Mouse (Mus musculus): ENCODE data around the gene Usp3. TPM values are rescaled to one million over a fixed set of nuclear protein-coding genes. Genes with fewer than 3 reads are reported as not detected.

Usp3 gene
- polyA plus RNA-seq, 1 experiment, result 89.3 TPM

DNA sequence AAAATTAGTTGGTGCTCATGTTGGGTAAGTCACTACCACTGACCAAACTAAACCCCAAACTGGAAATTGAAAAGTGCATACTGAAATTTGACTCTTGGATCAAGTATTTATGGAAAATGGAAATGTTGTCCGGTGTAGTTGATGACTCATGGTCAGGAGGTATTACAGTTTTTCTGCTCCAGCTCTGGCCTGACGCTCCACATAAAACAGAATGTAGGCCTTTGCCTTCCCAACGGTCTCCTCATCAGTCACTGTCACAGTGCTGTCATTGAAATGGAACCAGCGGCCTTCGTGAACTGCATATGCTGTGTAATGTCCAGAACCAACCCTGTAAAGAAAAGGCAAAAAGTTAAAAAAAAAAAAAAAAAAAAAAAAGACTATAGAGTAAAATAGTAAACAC lies 74.7 kb downstream of the Usp3 start:
- H3K27ac ChIP-seq (ENCODE audit: insufficient read depth, low read length), result no peak overlapping the region
- TF ChIP-seq POLR2A (IDR thresholded peaks at IDR 0.05; ENCODE audit: borderline replicate concordance, insufficient read depth, low read length), result no peak
- TF ChIP-seq CTCF (IDR thresholded peaks at IDR 0.05; ENCODE audit: borderline replicate concordance, insufficient read depth, low read depth, low read length), result no peak
- no peak for DNase-seq
- no peak overlapping the region for H3K4me3 ChIP-seq (replicated peaks; ENCODE audit: insufficient read depth, low read depth, low read length)
- H3K4me1 ChIP-seq (ENCODE audit: control insufficient read depth, insufficient read depth, low read length), result peaks cover 32% of the 10 kb centered on the region
- H3K27me3 ChIP-seq (ENCODE audit: control insufficient read depth, insufficient read depth, low read length), result no peaks in the 10 kb centered on the region
- 66% methylated on average over 5 of the region's 5 CpGs for WGBS

- TF ChIP-seq POLR2A (IDR thresholded peaks at IDR 0.05; ENCODE audit: borderline replicate concordance, insufficient read depth, low read length) (no peak), CTCF (IDR thresholded peaks at IDR 0.05; ENCODE audit: borderline replicate concordance, insufficient read depth, low read depth, low read length) (no peak)
- Histone ChIP-seq H3K27me3 (ENCODE audit: control insufficient read depth, insufficient read depth, low read length) (no peaks in the 10 kb centered on the region), H3K4me3 (replicated peaks; ENCODE audit: insufficient read depth, low read depth, low read length) (no peak overlapping the region), H3K27ac (ENCODE audit: insufficient read depth, low read length) (no peak overlapping the region; the same call in 1 of the 2 replicates), H3K4me1 (ENCODE audit: control insufficient read depth, insufficient read depth, low read length) (peaks cover 36% of the 10 kb centered on the region)
- no peak for DNase-seq
- 71% methylated on average over 10 of the region's 10 CpGs for WGBS
Observed at GRCm38 (mm10) chr9:66517746-66518145, 75.2 kb downstream of the Usp3 start.

DNA sequence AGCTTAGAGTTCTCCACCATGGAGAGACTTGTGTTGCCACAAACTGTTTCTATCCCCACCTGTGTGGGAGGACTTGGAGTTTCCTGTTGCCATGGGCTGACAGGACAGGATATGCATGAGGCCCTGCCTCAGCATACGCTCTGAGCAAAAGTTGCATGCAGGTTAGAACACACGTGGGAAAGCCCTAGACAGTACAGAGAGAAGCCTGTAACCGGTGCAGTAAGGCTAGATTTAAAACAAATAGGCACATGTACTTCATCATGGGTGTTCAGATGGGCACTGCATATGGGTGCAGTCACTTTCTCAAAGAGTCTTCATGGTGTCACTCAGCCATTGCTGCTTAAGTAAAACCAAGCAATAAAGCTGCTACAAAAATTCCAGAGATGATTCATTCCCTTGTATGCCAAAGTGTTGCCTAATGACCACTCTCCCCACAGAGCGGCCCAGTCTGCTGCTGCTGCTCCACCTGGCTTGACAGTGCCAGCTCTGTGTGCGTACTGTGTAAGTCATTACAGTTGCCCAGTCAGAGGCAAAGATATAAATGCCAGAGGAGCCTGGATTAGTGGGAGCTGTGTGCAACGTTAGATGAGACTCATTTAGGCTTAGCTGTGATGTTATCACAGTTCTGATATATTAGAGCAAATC lies 76.5 kb downstream of the Usp3 start:
- DNase-seq, result peak; percentile 69 to 88
- 35% methylated on average over 6 of the region's 6 CpGs for WGBS
- H3K27me3 ChIP-seq (ENCODE audit: control insufficient read depth, insufficient read depth, low read length), result no peaks in the 10 kb centered on the region
- peaks cover 40% of the 10 kb centered on the region for H3K4me1 ChIP-seq (ENCODE audit: control insufficient read depth, insufficient read depth, low read length)
- no peak overlapping the region for H3K4me3 ChIP-seq (replicated peaks; ENCODE audit: insufficient read depth, low read depth, low read length)
- peak overlapping the region; percentile 88 for H3K27ac ChIP-seq (ENCODE audit: insufficient read depth, low read length)
- TF ChIP-seq POLR2A (IDR thresholded peaks at IDR 0.05; ENCODE audit: borderline replicate concordance, insufficient read depth, low read length) (no peak), CTCF (IDR thresholded peaks at IDR 0.05; ENCODE audit: borderline replicate concordance, insufficient read depth, low read depth, low read length) (no peak)

DNA sequence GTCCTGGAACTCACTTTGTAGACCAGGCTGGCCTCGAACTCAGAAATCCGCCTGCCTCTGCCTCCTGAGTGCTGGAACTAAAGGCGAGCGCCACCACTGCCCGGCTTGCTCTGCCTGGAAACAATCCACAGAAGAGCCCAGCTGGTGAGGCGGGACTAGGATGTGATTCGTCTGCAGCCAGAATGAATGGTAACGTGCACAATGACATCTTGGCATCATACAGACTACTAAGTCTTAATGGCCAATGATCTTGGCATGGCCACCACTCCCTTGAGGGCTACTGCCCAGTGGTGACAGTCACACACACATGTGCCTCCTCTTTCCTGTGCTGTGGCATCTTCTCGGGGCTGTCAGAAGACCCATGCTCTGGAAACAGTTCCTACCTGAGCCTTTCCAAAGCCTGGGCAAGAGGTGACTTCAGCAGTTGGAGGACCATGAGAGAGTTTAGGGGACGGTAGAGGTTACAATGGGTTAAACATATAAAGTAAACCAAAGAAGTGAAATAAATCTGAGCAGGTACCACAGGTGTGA lies 77.2 kb downstream of the Usp3 start:
- peaks cover 40% of the 10 kb centered on the region for H3K4me1 ChIP-seq (ENCODE audit: control insufficient read depth, insufficient read depth, low read length)
- no peak overlapping the region for H3K4me3 ChIP-seq (replicated peaks; ENCODE audit: insufficient read depth, low read depth, low read length)
- H3K27me3 ChIP-seq (ENCODE audit: control insufficient read depth, insufficient read depth, low read length), result no peaks in the 10 kb centered on the region
- DNase-seq, result peak in 1 of 2 experiments; percentile 33
- peak overlapping the region; percentile 52 for H3K27ac ChIP-seq (ENCODE audit: insufficient read depth, low read length)
- TF ChIP-seq CTCF (IDR thresholded peaks at IDR 0.05; ENCODE audit: borderline replicate concordance, insufficient read depth, low read depth, low read length), result no peak
- no peak for TF ChIP-seq POLR2A (IDR thresholded peaks at IDR 0.05; ENCODE audit: borderline replicate concordance, insufficient read depth, low read length)
- WGBS, result 48% methylated on average over 10 of the region's 10 CpGs

- no peak for TF ChIP-seq POLR2A (IDR thresholded peaks at IDR 0.05; ENCODE audit: borderline replicate concordance, insufficient read depth, low read length)
- no peak for TF ChIP-seq CTCF (IDR thresholded peaks at IDR 0.05; ENCODE audit: borderline replicate concordance, insufficient read depth, low read depth, low read length)
Observed at GRCm38 (mm10) chr9:66515115-66515514, 77.8 kb downstream of the Usp3 start.

GRCm38 (mm10) chr9:66514256-66514770 lies 78.6 kb downstream of the Usp3 start, which contains the start of gene Fbxl22:
Gene Fbxl22, minus strand, starts transcription at chr9:66514593.
- no peak within 1 kb of the TSS for H3K4me3 ChIP-seq (replicated peaks; ENCODE audit: insufficient read depth, low read depth, low read length)
- H3K27ac ChIP-seq (ENCODE audit: insufficient read depth, low read length), result peak within 1 kb of the TSS; percentile 41
- WGBS, result 38% methylated on average over 17 of the region's 17 CpGs
- DNase-seq, result peak; percentile 60 to 62
- peaks cover 52% of the 10 kb centered on the region for H3K4me1 ChIP-seq (ENCODE audit: control insufficient read depth, insufficient read depth, low read length)
- TF ChIP-seq CTCF (IDR thresholded peaks at IDR 0.05; ENCODE audit: borderline replicate concordance, insufficient read depth, low read depth, low read length) (peak; percentile 53), POLR2A (IDR thresholded peaks at IDR 0.05; ENCODE audit: borderline replicate concordance, insufficient read depth, low read length) (no peak)
- no peaks in the 10 kb centered on the region for H3K27me3 ChIP-seq (ENCODE audit: control insufficient read depth, insufficient read depth, low read length)

More at GRCm38 (mm10) chr9:66515115-66515514, 77.8 kb downstream of the Usp3 start:
- no peaks in the 10 kb centered on the region for H3K27me3 ChIP-seq (ENCODE audit: control insufficient read depth, insufficient read depth, low read length)
- H3K4me3 ChIP-seq (replicated peaks; ENCODE audit: insufficient read depth, low read depth, low read length), result no peak overlapping the region
- peak in 1 of 2 experiments; percentile 11 for DNase-seq
- 63% methylated on average over 2 of the region's 2 CpGs for WGBS
- H3K27ac ChIP-seq (ENCODE audit: insufficient read depth, low read length), result no peak overlapping the region
- peaks cover 46% of the 10 kb centered on the region for H3K4me1 ChIP-seq (ENCODE audit: control insufficient read depth, insufficient read depth, low read length)

- TF ChIP-seq CTCF (IDR thresholded peaks at IDR 0.05; ENCODE audit: borderline replicate concordance, insufficient read depth, low read depth, low read length), result no peak
- no peak for TF ChIP-seq POLR2A (IDR thresholded peaks at IDR 0.05; ENCODE audit: borderline replicate concordance, insufficient read depth, low read length)
- WGBS, result 51% methylated on average over 4 of the region's 4 CpGs
- Histone ChIP-seq H3K27ac (ENCODE audit: insufficient read depth, low read length) (peak overlapping the region; percentile 41; the same call in 1 of the 2 replicates), H3K4me3 (replicated peaks; ENCODE audit: insufficient read depth, low read depth, low read length) (no peak overlapping the region), H3K27me3 (ENCODE audit: control insufficient read depth, insufficient read depth, low read length) (no peaks in the 10 kb centered on the region), H3K4me1 (ENCODE audit: control insufficient read depth, insufficient read depth, low read length) (peaks cover 54% of the 10 kb centered on the region)
- DNase-seq, result no peak
Observed at GRCm38 (mm10) chr9:66513661-66514255, 79.2 kb downstream of the Usp3 start.

All from cerebellum, adult 2 months (tissue).